Mouse (Mus musculus): Measurements from ENCODE around the gene Gm1673. TPM values are rescaled to one million over a fixed set of nuclear protein-coding genes. Genes with fewer than 3 reads are reported as not detected.

The Gm1673 gene
- polyA plus RNA-seq, 1 experiment: 92.9 TPM

GRCm38 (mm10) chr5:34007392-34007941 lies 24.2 kb downstream of the Gm1673 start:
- Histone ChIP-seq H3K36me3 (replicated peaks; ENCODE audit: low read length) (no peaks in the 10 kb centered on the region), H3K9me3 (no peaks in the 10 kb centered on the region), H3K4me1 (no peaks in the 10 kb centered on the region), H3K27me3 (replicated peaks) (peaks cover 96% of the 10 kb centered on the region), H3K4me3 (replicated peaks) (no peak overlapping the region)
- TF ChIP-seq GATA1 (IDR thresholded peaks at IDR 0.05; ENCODE audit: borderline replicate concordance, low read length) (no peak), FLI1 (IDR thresholded peaks at IDR 0.05; ENCODE audit: low read length) (no peak)

DNA sequence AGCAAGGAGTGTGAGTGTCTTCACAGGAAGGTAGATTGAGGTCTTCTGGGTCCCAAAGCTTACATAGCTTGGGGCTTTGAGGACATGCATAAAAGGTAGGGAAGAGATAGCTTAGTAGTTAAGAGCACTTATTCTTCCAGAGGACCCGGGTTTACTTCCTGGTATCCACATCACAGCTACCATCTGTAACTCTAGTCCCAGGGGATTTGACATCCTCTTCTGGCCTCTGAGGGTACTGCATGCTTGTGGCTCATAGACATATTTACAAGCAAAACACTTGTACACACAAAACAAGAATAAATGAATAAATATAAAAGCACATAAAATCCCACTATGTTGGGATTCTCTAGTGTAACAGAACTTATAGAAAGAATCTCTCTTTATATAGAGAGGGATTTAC lies 31.4 kb downstream of the Gm1673 start:
- no peak for TF ChIP-seq FLI1 (IDR thresholded peaks at IDR 0.05; ENCODE audit: low read length)
- Histone ChIP-seq H3K36me3 (replicated peaks; ENCODE audit: low read length) (no peaks in the 10 kb centered on the region), H3K4me1 (no peaks in the 10 kb centered on the region), H3K9me3 (no peaks in the 10 kb centered on the region), H3K4me3 (replicated peaks) (no peak overlapping the region), H3K27me3 (replicated peaks) (peaks cover 59% of the 10 kb centered on the region)

DNA sequence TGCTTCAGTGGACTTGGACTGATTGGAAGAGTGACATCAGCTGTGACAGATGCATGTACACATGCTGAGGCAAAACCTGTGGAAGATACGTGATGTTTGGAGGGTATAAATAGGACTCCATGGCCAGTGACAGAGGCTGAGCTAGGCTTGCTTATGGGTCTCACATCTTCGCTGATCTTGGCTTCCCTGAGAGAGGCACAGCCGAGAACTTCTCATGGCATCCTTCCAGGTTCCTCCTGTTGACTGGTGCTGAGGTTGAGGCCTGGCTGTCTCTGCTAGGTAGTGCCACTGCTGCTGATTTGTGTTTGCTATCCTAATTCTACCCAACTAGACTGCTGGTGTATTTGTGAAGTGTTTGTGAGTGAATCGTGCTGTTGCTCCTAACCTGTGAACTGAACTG lies 35.7 kb downstream of the Gm1673 start:
- peaks cover 35% of the 10 kb centered on the region for H3K27me3 ChIP-seq (replicated peaks)
- H3K4me3 ChIP-seq (replicated peaks): no peak overlapping the region
- no peaks in the 10 kb centered on the region for H3K4me1 ChIP-seq
- H3K9me3 ChIP-seq: no peaks in the 10 kb centered on the region
- no peaks in the 10 kb centered on the region for H3K36me3 ChIP-seq (replicated peaks; ENCODE audit: low read length)
- no peak for TF ChIP-seq GATA1 (IDR thresholded peaks at IDR 0.05; ENCODE audit: borderline replicate concordance, low read length)
- TF ChIP-seq FLI1 (IDR thresholded peaks at IDR 0.05; ENCODE audit: low read length): no peak

DNA sequence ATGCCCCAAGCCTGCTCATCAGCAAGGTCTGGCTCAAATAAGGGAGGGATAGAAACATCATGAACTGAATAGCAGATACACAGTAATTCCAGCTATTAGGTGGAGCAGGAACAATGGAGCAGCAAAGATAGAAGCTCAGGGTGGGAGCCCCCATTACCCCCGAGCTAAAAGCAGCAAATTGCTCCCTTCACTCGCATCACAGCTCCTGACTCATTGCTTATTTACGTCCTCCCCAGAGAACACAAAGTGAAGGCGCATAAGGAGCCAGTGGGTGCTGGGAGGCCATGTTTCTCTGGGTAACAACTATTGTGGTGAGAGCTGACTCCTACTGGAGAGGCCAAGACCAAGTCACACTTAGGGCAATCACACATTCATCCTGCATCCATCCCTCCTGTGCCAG lies 46.9 kb downstream of the Gm1673 start:
- H3K36me3 ChIP-seq (replicated peaks; ENCODE audit: low read length): no peaks in the 10 kb centered on the region
- H3K4me3 ChIP-seq (replicated peaks): no peak overlapping the region
- H3K9me3 ChIP-seq: no peaks in the 10 kb centered on the region
- TF ChIP-seq GATA1 (IDR thresholded peaks at IDR 0.05; ENCODE audit: borderline replicate concordance, low read length) (no peak), FLI1 (IDR thresholded peaks at IDR 0.05; ENCODE audit: low read length) (no peak)
- H3K4me1 ChIP-seq: peaks cover 17% of the 10 kb centered on the region
- peaks cover 16% of the 10 kb centered on the region for H3K27me3 ChIP-seq (replicated peaks)

- Histone ChIP-seq H3K9me3 (no peaks in the 10 kb centered on the region), H3K27me3 (replicated peaks) (peaks cover 16% of the 10 kb centered on the region), H3K4me1 (peaks cover 17% of the 10 kb centered on the region), H3K4me3 (replicated peaks) (no peak overlapping the region), H3K36me3 (replicated peaks; ENCODE audit: low read length) (no peaks in the 10 kb centered on the region)
- TF ChIP-seq GATA1 (IDR thresholded peaks at IDR 0.05; ENCODE audit: borderline replicate concordance, low read length): no peak
- TF ChIP-seq FLI1 (IDR thresholded peaks at IDR 0.05; ENCODE audit: low read length): no peak
Observed at GRCm38 (mm10) chr5:34031022-34031421, 47.8 kb downstream of the Gm1673 start.

DNA sequence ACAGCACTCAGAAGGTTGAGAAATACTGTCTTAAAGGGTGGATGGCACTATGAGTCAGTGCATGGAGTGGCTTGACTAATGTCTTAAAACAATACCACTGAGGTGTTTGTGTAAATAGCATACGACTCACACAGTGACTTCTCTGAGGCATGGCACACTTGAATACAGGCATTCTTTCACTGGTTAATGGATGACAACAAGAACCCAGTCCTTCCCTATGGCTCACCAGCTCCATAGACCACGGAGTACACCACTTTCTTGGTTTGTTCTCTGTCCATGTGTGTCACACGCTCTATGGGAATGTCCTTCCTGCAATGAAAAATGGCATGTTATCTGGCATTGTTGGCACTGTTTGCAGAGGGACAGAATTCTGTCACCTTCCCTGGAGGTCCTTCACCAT lies 49.3 kb downstream of the Gm1673 start:
- Histone ChIP-seq H3K27me3 (replicated peaks) (peaks cover 16% of the 10 kb centered on the region), H3K36me3 (replicated peaks; ENCODE audit: low read length) (no peaks in the 10 kb centered on the region), H3K4me1 (peaks cover 17% of the 10 kb centered on the region), H3K9me3 (no peaks in the 10 kb centered on the region), H3K4me3 (replicated peaks) (no peak overlapping the region)
- TF ChIP-seq FLI1 (IDR thresholded peaks at IDR 0.05; ENCODE audit: low read length): no peak
- no peak for TF ChIP-seq GATA1 (IDR thresholded peaks at IDR 0.05; ENCODE audit: borderline replicate concordance, low read length)

Other genes starting within 250 kb of the Gm1673 start
- gene Letm1, start 200.6 kb upstream of the Gm1673 start, polyA plus RNA-seq (2012; ENCODE audit: insufficient read depth, low replicate concordance): 9.0 and 9.4 TPM in 2 replicates
- gene Nsd2, start 162.7 kb upstream of the Gm1673 start, polyA plus RNA-seq (2012; ENCODE audit: insufficient read depth, low replicate concordance): 2.4 and 3.3 TPM in 2 replicates
- gene Nelfa, start 47.0 kb upstream of the Gm1673 start, polyA plus RNA-seq (2012; ENCODE audit: insufficient read depth, low replicate concordance): 21.9 and 31.2 TPM in 2 replicates
- gene Nat8l, start 12.6 kb downstream of the Gm1673 start, polyA plus RNA-seq (2012; ENCODE audit: insufficient read depth, low replicate concordance): 0.57 and 1.3 TPM in 2 replicates
- gene Poln, start 186.0 kb downstream of the Gm1673 start, polyA plus RNA-seq (2012; ENCODE audit: insufficient read depth, low replicate concordance): 0.21 TPM in 1 of 2 replicates, not detected in the other
- gene Haus3, start 186.1 kb downstream of the Gm1673 start, polyA plus RNA-seq (2012; ENCODE audit: insufficient read depth, low replicate concordance): 1.6 TPM in 1 of 2 replicates, not detected in the other
- 12.3 and 31.0 TPM in 2 replicates for gene Mxd4, start 204.3 kb downstream of the Gm1673 start, polyA plus RNA-seq (2012; ENCODE audit: insufficient read depth, low replicate concordance)

Measured in megakaryocyte, embryonic 14.5 days (primary cell).